Mouse (Mus musculus) MEL (cell line): ENCODE data around the gene Rpl12. TPM values are rescaled to one million over a fixed set of nuclear protein-coding genes. Genes with fewer than 3 reads are reported as not detected.

Experiments used
- DNase-seq: peaks from one replicate; pipeline ENCODE4 v3.0.0; 2011; ENCODE audit warnings: low read depth, low spot score
- H3K27ac ChIP-seq: 2 replicates; pipeline ENCODE4 v1.5.1; 2012; ENCODE audit warnings: low read depth, mild to moderate bottlenecking, control low read depth, low read length, moderate library complexity; ENCODE audit not compliant: control insufficient read depth
- H3K27me3 ChIP-seq, 2 experiments: fragments of 150-350 bp in 1 of 2; sonication (generic) in 1 of 2; 2 replicates each; pipeline ENCODE4 v1.6.1; 2012; ENCODE audit warnings: low read length in 2 of 2, mild to moderate bottlenecking in 2 of 2, improper control_type of control experiment in 1 of 2, moderate library complexity in 1 of 2; ENCODE audit not compliant: insufficient read depth in 2 of 2, control insufficient read depth in 1 of 2
- H3K36me3 ChIP-seq, 2 experiments: 2 replicates each; pipeline ENCODE4 v1.6.1; 2012 to 2014; ENCODE audit warnings: low read length in 2 of 2, improper control_type of control experiment in 1 of 2, inconsistent platforms in 1 of 2, mild to moderate bottlenecking in 1 of 2; ENCODE audit not compliant: insufficient read depth in 2 of 2, control insufficient read depth in 1 of 2
- H3K4me1 ChIP-seq, 2 experiments: fragments of 150-350 bp in 1 of 2; sonication (generic) in 1 of 2; 2 replicates each; pipeline ENCODE4 v1.6.1; 2012; ENCODE audit warnings: low read length in 2 of 2, improper control_type of control experiment in 1 of 2, mild to moderate bottlenecking in 1 of 2; ENCODE audit not compliant: insufficient read depth in 2 of 2, control insufficient read depth in 1 of 2
- H3K4me3 ChIP-seq, 2 experiments: fragments of 150-350 bp in 1 of 2; sonication (generic) in 1 of 2; 2 replicates each; pipeline ENCODE4 v1.5.1; 2012; ENCODE audit warnings: low read depth in 2 of 2, low read length in 2 of 2, mild to moderate bottlenecking in 2 of 2, moderate library complexity in 2 of 2, control low read depth in 1 of 2, improper control_type of control experiment in 1 of 2; ENCODE audit not compliant: control insufficient read depth in 1 of 2, insufficient read depth in 1 of 2
- H3K79me2 ChIP-seq: 2 replicates; pipeline ENCODE4 v1.6.1; 2012; ENCODE audit warnings: mild to moderate bottlenecking, low read length, moderate library complexity; ENCODE audit not compliant: control insufficient read depth, poor library complexity, insufficient read depth
- H3K9ac ChIP-seq: 2 replicates; pipeline ENCODE4 v1.6.1; 2012; ENCODE audit warnings: low read depth, mild to moderate bottlenecking, control low read depth, low read length, moderate library complexity; ENCODE audit not compliant: control insufficient read depth, poor library complexity, severe bottlenecking
- H3K9me3 ChIP-seq: fragments of 150-350 bp; sonication (generic); replicated peaks from 2 replicates; pipeline ENCODE4 v1.6.1; 2012; ENCODE audit warnings: mild to moderate bottlenecking, low read length, improper control_type of control experiment, moderate library complexity; ENCODE audit not compliant: insufficient read depth
- BHLHE40 ChIP-seq: IDR thresholded peaks from 2 replicates; pipeline ENCODE4 v1.6.1; 2012; ENCODE audit warnings: low read depth, mild to moderate bottlenecking, inconsistent platforms, low read length, improper control_type of control experiment, borderline replicate concordance
- CHD1 ChIP-seq: IDR thresholded peaks from 2 replicates; pipeline ENCODE4 v1.6.1; 2012; ENCODE audit warnings: low read depth, mild to moderate bottlenecking, inconsistent platforms, low read length, improper control_type of control experiment
- CTCF ChIP-seq, 3 experiments: IDR thresholded peaks in 2 of 3; conservative IDR thresholded peaks in 1 of 3; 2 replicates each; pipeline ENCODE4 v1.5.1; 2011 to 2012; ENCODE audit warnings: low read length in 3 of 3, low read depth in 2 of 3, mild to moderate bottlenecking in 2 of 3, improper control_type of control experiment in 1 of 3, inconsistent platforms in 1 of 3, mixed read lengths in 1 of 3, moderate library complexity in 1 of 3; ENCODE audit not compliant: control insufficient read depth in 1 of 3, insufficient read depth in 1 of 3, poor library complexity in 1 of 3, severe bottlenecking in 1 of 3
- ELF1 ChIP-seq: IDR thresholded peaks from 2 replicates; pipeline ENCODE4 v1.6.1; 2014; ENCODE audit warnings: low read depth, mild to moderate bottlenecking, inconsistent platforms, low read length, improper control_type of control experiment, moderate library complexity
- ETS1 ChIP-seq: IDR thresholded peaks from 2 replicates; pipeline ENCODE4 v1.6.1; 2012; ENCODE audit warnings: low read depth, mild to moderate bottlenecking, inconsistent platforms, low read length, improper control_type of control experiment, moderate library complexity
- GABPA ChIP-seq: IDR thresholded peaks from 2 replicates; pipeline ENCODE4 v1.6.1; 2012; ENCODE audit warnings: low read depth, mild to moderate bottlenecking, inconsistent platforms, low read length, improper control_type of control experiment, moderate library complexity
- GATA1 ChIP-seq: IDR thresholded peaks from 2 replicates; pipeline ENCODE4 v1.6.1; 2011; ENCODE audit warnings: low read depth, low read length, improper control_type of control experiment
- JUND ChIP-seq: IDR thresholded peaks from 2 replicates; pipeline ENCODE4 v1.6.1; 2011; ENCODE audit warnings: low read depth, mild to moderate bottlenecking, improper control_type of control experiment, low read length
- KAT2A ChIP-seq: conservative IDR thresholded peaks from 2 replicates; pipeline ENCODE4 v1.6.1; 2012; ENCODE audit warnings: low read depth, low read length, improper control_type of control experiment, inconsistent platforms
- MAFK ChIP-seq: IDR thresholded peaks from 2 replicates; pipeline ENCODE4 v1.6.1; 2011; ENCODE audit warnings: low read depth, mild to moderate bottlenecking, low read length, improper control_type of control experiment, borderline replicate concordance
- MAX ChIP-seq: IDR thresholded peaks from 2 replicates; pipeline ENCODE4 v1.6.1; 2011; ENCODE audit warnings: low read length, improper control_type of control experiment
- MAZ ChIP-seq: IDR thresholded peaks from 2 replicates; pipeline ENCODE4 v1.6.1; 2012; ENCODE audit warnings: low read depth, mild to moderate bottlenecking, inconsistent platforms, low read length, improper control_type of control experiment
- MYB ChIP-seq: IDR thresholded peaks from 2 replicates; pipeline ENCODE4 v1.6.1; 2011; ENCODE audit warnings: mild to moderate bottlenecking, low read depth, low read length, improper control_type of control experiment
- MYC ChIP-seq: IDR thresholded peaks from 2 replicates; pipeline ENCODE4 v1.6.1; 2011; ENCODE audit warnings: low read depth, mild to moderate bottlenecking, low read length, improper control_type of control experiment, moderate library complexity
- POLR2AphosphoS2 ChIP-seq: IDR thresholded peaks from 2 replicates; pipeline ENCODE4 v1.6.1; 2011; ENCODE audit warnings: low read length, improper control_type of control experiment
- RCOR1 ChIP-seq: IDR thresholded peaks from 2 replicates; pipeline ENCODE4 v1.6.1; 2012; ENCODE audit warnings: low read depth, mild to moderate bottlenecking, inconsistent platforms, low read length, improper control_type of control experiment
- SIN3A ChIP-seq: IDR thresholded peaks from 2 replicates; pipeline ENCODE4 v1.6.1; 2012; ENCODE audit warnings: low read length, improper control_type of control experiment, inconsistent platforms
- UBTF ChIP-seq: IDR thresholded peaks from 2 replicates; pipeline ENCODE4 v1.6.1; 2012; ENCODE audit warnings: low read depth, mild to moderate bottlenecking, inconsistent platforms, low read length, improper control_type of control experiment, moderate library complexity, borderline replicate concordance; ENCODE audit not compliant: insufficient read depth
- USF1 ChIP-seq: IDR thresholded peaks from 2 replicates; pipeline ENCODE4 v1.6.1; 2014; ENCODE audit warnings: low read depth, mild to moderate bottlenecking, inconsistent platforms, low read length, improper control_type of control experiment, moderate library complexity
- ZC3H11A ChIP-seq: IDR thresholded peaks from 2 replicates; pipeline ENCODE4 v1.6.1; 2012; ENCODE audit warnings: low read depth, mild to moderate bottlenecking, inconsistent platforms, low read length, improper control_type of control experiment
- ZKSCAN1 ChIP-seq: IDR thresholded peaks from 2 replicates; pipeline ENCODE4 v1.6.1; 2012; ENCODE audit warnings: low read depth, mild to moderate bottlenecking, inconsistent platforms, low read length, improper control_type of control experiment, moderate library complexity
- polyA plus RNA-seq, 2 experiments: library from polyadenylated mRNA; stranded (reverse) in 1 of 2; unstranded in 1 of 2; fragments of >175 nt in 1 of 2; fragments of >200 nt in 1 of 2; gene quantifications; 2 replicates each; pipeline versions ENCODE4 v1.2.1 to v1.2.4; 2012; ENCODE audit warnings: low replicate concordance in 2 of 2, low read depth in 1 of 2; ENCODE audit not compliant: insufficient read length in 2 of 2, insufficient read depth in 1 of 2, missing spikeins in 1 of 2
- total RNA-seq: library from RNA; depleted of rRNA; stranded (reverse); fragments of 300-350 nt; gene quantifications from 2 replicates; pipeline ENCODE4 v1.2.3, GENCODE M21; 2012

Rpl12 gene
- total and polyA plus RNA-seq, 3 experiments, result 116 to 1,842 TPM; not detected in 1

DNA sequence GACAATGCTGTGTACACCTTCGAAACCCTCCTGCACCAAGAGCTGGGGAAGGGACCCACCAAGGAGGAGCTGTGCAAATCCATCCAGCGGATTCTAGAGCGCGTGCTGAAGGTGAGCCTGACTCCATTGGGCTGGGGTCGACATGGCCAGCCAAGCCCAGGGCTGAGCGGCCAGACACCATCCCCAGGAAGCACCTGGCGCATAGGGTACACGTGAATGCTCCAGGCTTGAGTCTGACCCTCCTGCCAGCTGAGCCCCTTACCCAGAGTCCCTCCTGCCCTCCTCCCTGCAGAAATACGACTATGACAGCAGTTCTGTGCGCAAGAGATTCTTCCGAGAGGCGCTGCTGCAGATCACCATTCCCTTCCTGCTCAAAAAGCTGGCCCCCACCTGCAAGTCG is 38.8 kb upstream of the Rpl12 start:
- no peak overlapping the region for H3K4me3 ChIP-seq
- no peaks in the 10 kb centered on the region for H3K9me3 ChIP-seq
- peaks cover 0 to 5% of the 10 kb centered on the region in 2 experiments; a peak in 2 of 4 replicates for H3K4me1 ChIP-seq
- no peak for DNase-seq
- no peaks in the 10 kb centered on the region for H3K79me2 ChIP-seq
- no peak overlapping the region for H3K9ac ChIP-seq
- H3K27me3 ChIP-seq, result no peaks in the 10 kb centered on the region
- TF ChIP-seq GATA1 (no peak), ETS1 (no peak), MYC (no peak), MAFK (no peak), ZC3H11A (no peak), JUND (no peak), MAX (no peak), CHD1 (no peak), ZKSCAN1 (no peak)
- peaks cover 0 to 5% of the 10 kb centered on the region in 2 experiments; a peak in 2 of 4 replicates for H3K36me3 ChIP-seq
- no peak overlapping the region for H3K27ac ChIP-seq

DNA sequence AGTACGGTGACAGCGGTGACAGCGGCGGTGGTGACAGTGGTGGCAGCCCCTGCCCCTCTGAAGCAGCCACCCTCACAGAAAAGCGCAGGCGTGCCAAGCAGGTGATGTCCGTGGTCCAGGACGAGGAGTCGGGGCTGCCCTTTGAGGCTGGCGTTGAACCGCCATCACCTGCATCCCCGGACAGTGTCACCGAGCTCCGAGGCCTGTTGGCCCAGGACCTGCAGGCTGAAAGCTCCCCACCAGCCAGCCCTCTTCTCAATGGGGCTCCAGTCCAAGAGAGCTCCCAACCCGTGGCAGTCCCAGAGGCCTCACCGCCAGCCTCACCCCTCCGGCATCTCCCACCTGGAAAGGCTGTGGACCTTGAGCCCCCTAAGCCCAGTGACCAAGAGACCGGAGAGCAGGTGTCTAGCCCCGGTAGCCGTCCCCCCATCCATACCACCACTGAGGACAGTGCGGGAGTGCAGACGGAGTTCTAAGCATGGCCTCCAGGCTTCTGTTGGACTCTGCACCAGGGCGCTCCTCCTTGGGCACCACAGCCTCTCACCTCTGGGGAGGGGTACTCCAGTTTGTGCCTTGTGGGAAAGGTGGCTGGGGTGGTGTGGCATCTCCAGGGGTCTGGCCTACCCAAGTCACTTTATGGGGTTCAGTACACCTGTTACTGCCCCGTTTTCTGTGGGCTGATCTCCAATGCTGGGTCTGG is 37.7 kb upstream of the Rpl12 start:
- no peak for DNase-seq
- no peak for TF ChIP-seq MYB
- no peak for TF ChIP-seq SIN3A
- TF ChIP-seq KAT2A, result no peak
- no peak for TF ChIP-seq GATA1
- TF ChIP-seq USF1, result no peak
- TF ChIP-seq POLR2AphosphoS2, result no peak
- no peak overlapping the region for H3K9ac ChIP-seq
- no peak overlapping the region for H3K27ac ChIP-seq
- no peaks in the 10 kb centered on the region for H3K36me3 ChIP-seq
- H3K4me1 ChIP-seq, result no peaks in the 10 kb centered on the region
- H3K4me3 ChIP-seq, result no peak overlapping the region
- no peaks in the 10 kb centered on the region for H3K79me2 ChIP-seq
- no peaks in the 10 kb centered on the region for H3K9me3 ChIP-seq
- H3K27me3 ChIP-seq, result no peaks in the 10 kb centered on the region

DNA sequence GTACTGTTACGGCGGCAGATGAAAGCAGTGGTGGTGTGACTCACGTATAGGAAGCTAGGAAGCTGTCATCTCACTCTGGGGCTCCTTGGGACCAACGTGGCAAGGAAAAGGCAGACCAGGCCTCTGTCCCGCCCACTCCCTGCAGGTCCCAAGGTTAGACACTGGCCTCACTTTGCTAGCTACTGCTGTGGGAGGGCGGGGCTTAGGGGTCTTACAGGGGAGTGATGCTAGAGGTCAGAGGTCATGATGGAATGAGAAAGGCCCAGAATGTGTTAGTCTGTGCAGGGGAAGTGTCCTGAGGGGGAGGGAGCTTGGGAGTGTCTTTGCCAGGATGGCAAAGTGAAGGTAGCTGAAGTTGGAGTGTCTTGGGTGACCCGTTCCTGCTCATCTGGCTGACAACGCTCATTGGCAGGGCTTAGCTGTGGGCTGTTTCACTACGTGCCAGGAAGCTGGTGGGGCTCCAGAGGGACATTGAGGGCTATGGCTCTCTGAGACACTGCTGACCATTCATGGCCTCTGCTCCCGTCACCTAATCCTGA is 37.0 kb upstream of the Rpl12 start:
- no peaks in the 10 kb centered on the region for H3K9me3 ChIP-seq
- TF ChIP-seq ZC3H11A (no peak), MAZ (no peak), ELF1 (no peak), MYC (no peak), UBTF (no peak), SIN3A (no peak), GABPA (no peak), RCOR1 (no peak), CTCF (IDR thresholded peaks at IDR 0.05 in 2 of 3, conservative IDR thresholded peaks at IDR 0.05 in 1 of 3; ENCODE audit: control insufficient read depth in 1 of 3, insufficient read depth in 1 of 3, low read depth in 2 of 3, low read length in 3 of 3, poor library complexity in 1 of 3, severe bottlenecking in 1 of 3) (no peak), BHLHE40 (no peak)
- H3K27me3 ChIP-seq, result no peaks in the 10 kb centered on the region
- H3K4me3 ChIP-seq, result no peak overlapping the region
- no peaks in the 10 kb centered on the region for H3K36me3 ChIP-seq
- H3K4me1 ChIP-seq, result no peaks in the 10 kb centered on the region
- no peak overlapping the region for H3K9ac ChIP-seq
- no peak for DNase-seq
- H3K79me2 ChIP-seq, result no peaks in the 10 kb centered on the region
- no peak overlapping the region for H3K27ac ChIP-seq
